Mouse (Mus musculus): ENCODE results near the gene Car6. TPM values are rescaled to one million over a fixed set of nuclear protein-coding genes. Genes with fewer than 3 reads are reported as not detected.

The Car6 gene
- total RNA-seq (2023), result not detected

GRCm38 (mm10) chr4:150201232-150201631 is at the start of gene Car6:
TSS of gene Car6 (minus strand) at chr4:150201332.

DNA sequence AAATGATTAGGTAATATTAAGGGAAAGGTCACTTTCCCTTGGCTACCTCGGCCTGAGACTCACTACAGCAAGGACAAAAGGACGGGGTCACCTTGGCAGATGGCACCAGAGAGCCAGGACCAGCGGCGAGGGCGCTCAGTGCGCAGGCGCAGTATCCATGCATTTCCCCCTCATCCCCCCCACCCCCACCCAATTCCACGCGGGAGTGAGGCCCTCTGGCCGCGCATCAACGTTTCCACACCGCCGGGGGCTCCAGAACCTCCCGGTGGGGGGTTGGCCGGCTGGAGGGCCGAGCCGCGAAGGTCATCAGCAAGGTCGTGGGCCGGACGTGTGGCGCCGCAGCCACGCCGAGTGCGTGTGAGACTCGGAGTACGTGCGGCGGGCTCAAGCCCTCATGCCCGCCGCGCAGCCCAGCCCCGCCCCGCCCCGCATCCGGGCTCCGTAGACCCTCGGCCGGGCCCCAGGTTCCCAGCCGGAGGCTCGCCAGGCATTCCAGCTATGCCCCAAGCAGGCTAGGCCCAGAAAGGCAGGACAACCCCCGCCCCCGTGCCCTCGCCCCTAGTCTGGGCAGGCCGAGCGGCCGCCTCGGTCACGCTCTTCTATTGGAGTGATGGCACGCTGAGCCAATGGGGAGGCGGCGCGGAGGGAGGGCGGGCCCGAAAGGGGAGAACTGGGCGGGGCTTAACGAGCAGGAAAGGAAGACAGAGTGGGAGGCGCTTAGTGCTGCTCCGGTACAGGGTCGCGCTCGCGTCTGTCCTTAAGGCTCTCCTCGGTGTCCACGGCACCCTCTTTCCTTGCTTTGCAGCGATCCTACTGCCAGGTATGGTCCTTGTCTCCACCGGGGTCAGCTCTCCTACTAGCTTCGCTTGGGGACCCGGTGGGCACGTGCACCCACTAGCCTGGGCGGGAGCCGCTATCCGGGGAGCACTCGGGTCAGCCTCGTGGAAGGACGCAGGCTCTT is 35.7 kb upstream of the Car6 start, which contains the start of gene Eno1:
Eno1 (plus strand) TSS at position 201 of the 961 bp plus-strand sequence.

Other genes starting within 250 kb of the Car6 start
- 25.7 TPM for gene Spsb1, start 246.3 kb downstream of the Car6 start, total RNA-seq (2023)
- 23.9 TPM for gene H6pd, start 192.3 kb downstream of the Car6 start, total RNA-seq (2023)
- gene Gpr157, start 114.0 kb downstream of the Car6 start, total RNA-seq (2023), result 2.0 TPM
- not detected for gene Slc2a5, start 82.0 kb downstream of the Car6 start, total RNA-seq (2023)
- gene Slc2a7, start 52.4 kb downstream of the Car6 start, total RNA-seq (2023), result not detected
- 186 TPM for gene Eno1, start 35.4 kb upstream of the Car6 start, total RNA-seq (2023)
- gene Rere, start 80.3 kb upstream of the Car6 start, total RNA-seq (2023), result 164 TPM

Data from CD4-positive naive resting alpha-beta T cell, adult 57 days (primary cell).